Mouse (Mus musculus): ENCODE measurements at regions not wholly inside any gene's neighbourhood (a gene's known extent, or its start where the extent isn't known, plus 50 kb on each side); places are given as distances from the start of the nearest gene placed in this dataset.

DNA sequence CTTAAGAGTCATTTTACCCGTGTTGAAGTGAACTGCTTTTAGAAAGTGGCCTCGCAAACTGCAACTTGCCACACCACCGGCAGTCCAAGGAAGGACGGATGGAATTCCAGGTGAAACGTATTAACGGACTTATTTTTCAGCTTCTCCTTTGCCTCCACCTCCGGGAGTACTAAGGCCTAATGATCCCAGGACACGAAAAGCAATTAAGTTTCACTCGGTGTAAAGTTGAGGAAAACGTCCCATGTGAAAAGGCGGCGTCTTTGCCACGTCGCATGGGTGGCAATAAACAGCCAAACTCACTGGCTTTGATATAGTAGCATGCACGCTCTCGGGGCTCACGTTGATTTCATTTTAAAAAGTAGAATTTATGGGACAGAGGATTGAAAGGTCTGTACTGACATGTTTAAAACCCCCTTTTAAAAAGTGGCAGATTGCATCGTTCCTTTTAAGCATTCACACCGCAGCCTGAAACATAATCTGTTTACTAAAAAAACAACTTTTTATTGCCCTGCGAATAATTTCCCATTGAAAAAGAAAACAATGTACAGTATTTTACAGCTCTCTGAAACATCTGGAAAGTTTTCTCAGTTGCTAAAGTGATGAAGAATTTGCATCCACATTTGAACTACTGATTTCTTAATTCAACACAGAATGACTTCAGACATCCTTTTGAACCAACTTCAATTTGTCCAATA is 385.4 kb upstream of the Npvf start:
- TF ChIP-seq CTCF (IDR thresholded peaks at IDR 0.05; ENCODE audit: insufficient read depth, low read length) (no peak), POLR2A (IDR thresholded peaks at IDR 0.05; ENCODE audit: borderline replicate concordance, extremely low read depth, low read depth, low read length) (no peak)

Measured in lung, adult 2 months (tissue).